Mouse (Mus musculus): Measurements from ENCODE around the gene Camkv.

The Camkv gene

DNA sequence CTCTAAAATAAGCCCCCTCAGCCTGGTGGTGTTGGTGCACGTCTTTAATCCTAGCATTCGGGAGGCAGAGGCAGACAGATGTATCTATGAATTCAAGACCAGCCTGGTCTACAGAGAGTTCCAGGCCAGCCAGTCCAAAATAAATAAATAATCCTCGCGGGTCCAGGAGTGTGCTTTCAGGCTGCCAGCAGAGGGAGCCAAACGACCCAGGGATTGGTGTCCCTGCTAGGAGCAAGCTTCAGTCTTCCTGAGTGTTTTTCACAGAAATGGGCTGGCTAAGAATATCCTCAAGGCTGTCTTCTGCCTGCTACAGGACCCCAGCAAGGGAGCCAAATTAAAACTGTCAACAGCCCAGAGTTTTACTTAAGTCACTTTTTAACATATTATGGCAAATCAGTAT lies 28.2 kb downstream of the Camkv start:
- peak; percentile 56 for DNase-seq

DNA sequence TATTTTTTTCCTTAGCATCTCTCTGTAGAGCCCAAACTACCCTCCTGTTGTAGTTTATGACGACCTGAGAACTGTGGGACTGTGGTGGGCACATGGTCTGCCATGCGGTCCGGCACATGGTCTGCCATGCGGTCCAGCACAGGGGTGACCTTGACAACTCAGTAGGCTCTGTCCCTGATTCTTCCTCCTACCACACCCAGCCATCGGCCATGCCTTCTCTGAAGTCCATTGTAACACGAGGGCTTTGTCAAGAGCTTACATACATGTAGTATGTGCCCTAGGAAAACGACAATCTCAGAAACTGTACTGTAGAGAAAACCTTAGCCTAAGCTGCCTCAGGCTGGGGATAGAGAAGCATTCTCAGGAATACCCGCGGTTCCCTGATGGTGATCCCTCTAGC lies 29.2 kb downstream of the Camkv start:
- DNase-seq, result no peak

DNA sequence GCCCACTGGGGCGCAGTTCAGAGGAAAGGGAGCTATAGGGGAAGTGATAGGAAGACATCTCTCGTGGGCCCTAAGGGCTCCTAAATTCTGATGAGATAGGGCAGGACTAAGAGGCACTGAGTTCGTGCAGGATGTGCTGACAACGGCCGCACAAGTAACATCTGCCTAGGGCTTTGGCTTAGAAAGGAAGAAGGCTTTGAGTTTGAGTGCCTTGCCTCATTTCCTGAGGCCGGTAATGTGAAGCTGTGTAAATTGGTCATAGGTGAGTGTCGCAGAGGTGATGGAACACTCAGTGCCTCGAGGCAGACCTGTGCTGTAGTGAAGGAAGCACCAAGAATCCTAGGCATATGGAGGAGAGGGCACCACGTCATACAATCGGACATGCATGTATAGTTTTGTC lies 31.2 kb downstream of the Camkv start:
- DNase-seq, result no peak

DNA sequence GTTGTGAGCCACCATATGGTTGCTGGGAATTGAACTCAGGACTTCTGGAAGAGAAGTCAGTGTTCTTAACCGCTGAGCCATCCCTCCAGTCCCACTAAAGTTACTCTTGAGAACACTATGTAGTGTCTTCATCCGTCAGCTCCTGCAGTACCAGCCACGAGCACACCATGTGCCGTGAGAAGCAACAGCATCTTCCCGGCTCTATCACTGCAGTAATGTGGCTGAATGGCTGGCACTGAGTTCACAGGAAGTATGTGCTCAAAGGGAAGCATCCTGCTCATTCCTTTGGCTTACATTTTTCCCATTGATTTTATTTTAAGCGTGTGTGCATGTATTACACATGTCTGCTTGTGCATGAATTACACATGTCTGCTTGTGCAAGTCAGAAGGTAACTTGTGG lies 32.0 kb downstream of the Camkv start:
- DNase-seq, result no peak

DNA sequence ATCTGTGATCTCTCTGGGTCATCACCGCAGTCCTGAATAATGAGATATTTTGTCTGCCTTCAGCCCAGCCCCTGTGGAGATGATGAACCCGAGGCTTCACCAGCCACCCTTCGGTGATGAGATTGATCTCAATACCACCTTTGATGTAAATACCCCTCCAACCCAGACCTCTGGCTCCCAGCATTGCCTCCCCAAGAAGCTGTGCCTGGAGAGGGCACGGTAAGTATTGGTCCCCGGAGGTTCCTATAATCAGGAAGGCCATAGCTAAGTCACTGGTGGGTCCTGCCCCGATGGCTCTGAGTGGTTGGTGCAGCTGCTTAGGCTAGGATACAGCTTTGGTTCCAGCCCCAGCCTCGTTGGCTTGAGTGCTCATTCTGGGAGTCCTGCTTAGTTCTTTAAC lies 33.1 kb downstream of the Camkv start:
- no peak for DNase-seq

DNA sequence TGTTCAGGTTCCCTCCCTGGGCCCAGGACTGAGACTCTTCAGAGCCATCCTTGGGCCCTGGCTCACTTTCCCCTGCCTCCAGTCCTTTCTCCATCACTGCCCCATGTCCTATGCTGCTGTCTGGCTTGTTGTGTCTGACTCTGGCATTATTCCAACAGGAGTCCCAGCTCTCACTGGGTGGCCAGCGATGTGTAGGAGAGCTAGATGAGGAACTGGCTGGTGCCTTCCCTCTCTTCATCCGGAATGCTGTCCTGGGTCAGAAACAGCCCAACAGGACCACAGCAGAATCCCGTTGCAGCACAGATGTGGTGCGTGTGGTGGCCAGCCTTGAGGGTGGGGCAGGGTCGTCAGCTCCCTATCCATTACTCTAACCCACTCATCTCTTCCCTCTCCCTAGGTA lies 34.8 kb downstream of the Camkv start:
- DNase-seq, result no peak

DNA sequence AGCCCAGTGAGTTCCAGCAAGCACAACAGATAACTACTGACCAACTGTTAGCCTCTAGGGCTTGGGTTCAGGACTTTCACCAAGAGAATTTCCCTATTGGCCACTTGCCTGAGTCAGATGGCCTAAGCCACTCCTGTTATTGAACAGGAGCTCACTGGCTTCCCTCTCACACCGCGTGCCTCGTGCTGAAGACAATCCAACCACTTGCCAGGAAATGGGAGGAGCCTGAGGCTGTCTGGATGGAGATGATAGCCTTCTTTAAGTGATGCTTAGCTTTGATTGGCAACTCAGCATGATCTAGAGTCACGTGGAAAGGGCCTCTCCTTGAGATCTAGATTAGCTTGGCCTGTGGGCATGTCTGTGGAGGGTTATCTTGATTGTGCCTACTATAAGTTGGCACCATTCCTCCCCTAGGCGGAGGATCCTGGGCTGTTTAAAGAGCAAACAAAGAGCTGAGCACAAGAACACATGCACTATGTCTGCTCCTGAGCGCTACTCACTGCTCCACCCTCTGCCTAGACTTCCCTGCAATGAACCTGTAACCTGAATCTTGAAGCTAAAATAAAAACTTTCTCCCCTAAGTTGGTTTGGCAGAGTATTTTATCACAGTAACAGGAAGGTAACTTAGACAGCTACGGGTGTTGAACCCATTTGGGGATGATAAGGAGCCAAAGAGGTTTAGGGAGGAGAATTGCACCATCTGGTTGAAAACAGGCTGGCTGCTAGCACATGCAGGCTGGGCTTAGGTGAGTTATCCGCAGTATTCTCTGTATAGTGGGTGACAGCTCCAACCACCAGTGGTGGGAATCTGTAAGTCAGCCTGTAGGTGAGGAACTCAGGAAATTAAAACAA lies 36.4 kb downstream of the Camkv start:
- DNase-seq, result peak; percentile 37

DNA sequence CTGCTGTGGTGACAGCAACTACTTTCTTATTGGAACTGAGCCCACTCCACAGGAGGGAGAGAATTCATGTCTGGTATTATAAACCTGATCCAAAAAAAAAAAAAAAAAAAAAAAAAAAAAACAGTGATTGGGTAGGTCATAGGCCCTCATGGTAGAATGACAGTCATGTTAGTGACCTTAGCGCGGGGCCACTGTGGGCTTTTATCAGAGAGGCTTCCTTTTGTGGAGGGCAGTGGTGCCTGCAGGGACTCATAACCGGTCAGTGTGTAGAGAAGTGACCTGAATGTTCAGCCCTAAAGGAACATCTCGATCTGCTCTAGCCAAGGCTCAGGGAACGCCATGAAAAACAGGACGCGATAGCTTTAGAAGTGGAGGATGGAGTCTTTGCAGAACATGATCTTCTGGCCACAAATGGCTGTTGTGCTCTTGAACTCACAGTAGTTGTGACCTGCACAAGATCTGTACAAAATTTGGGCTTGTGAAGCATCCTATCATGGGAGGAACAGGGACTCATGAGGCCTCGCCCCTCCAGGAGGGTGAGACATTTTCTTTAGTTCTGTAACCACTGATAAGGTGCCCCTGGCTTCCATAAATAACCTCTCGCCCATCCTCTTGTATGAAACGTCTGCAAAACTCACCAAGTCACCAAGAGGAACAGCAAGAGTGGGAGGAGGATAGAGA lies 39.2 kb downstream of the Camkv start:
- no peak for DNase-seq

DNA sequence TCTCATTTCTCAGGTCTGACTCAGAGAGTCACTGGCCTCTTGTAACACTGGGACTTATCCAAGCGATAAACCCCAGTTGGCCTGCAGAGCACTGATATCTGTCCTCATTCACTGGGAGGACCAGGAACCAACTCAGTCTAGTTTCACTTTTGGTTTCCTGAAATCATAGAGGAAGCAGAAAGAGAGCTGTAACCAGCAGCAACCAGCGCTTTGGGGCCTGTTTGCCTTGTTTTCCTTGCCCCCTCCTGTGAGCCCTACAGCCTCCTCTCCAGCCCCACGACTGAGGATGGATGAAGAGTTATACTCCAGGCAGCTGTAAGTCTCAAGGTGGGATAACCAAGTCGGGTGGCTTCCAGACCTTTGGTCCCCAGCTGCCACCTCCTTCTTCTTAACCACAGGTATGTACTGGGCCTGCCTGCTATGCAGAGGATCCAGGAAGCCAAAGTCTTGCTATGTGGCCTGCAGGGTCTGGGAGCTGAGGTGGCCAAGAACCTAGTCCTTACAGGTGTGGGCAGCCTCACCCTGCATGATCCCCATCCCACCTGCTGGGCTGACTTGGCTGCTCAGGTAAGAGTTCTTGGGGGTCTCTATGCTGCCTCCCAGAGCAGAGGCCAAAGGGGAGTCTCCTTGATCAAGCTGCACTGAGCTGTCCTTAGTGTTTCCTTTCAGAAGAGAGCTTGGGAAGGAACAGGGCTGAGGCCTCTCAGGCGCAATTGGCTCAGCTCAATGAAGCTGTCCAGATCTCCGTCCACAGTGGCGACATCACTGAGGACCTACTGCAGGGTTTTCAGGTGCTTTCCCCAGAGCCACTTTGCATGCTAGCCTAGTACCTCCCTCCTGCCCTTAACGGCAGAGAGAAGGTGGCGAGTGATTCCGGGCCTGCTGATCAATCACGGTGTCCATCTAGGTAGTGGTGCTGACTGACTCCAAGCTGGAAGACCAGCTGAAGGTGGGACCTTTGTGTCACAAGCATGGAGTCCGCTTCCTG lies 40.2 kb downstream of the Camkv start, which contains the start of gene Uba7:
Uba7 (plus strand) TSS at position 107 of the 988 bp plus-strand sequence.
- peak; percentile 34 for DNase-seq

DNA sequence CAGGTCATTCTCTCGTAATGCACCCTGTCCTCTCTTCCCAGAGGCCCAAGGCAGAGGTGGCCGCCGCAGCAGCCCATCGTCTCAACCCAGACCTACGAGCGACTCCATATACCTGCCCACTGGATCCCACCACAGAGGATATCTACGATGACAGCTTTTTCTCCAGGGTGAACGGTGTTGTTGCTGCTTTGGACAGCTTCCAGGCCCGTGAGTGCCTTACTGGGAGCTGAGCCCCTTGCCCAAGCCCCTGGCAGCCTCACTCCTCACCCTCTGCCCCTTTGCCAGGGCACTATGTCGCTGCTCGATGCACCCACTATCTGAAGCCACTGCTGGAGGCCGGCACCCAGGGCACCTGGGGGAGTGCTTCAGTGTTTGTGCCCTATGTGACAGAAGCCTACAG lies 43.3 kb downstream of the Camkv start:
- DNase-seq, result no peak

DNA sequence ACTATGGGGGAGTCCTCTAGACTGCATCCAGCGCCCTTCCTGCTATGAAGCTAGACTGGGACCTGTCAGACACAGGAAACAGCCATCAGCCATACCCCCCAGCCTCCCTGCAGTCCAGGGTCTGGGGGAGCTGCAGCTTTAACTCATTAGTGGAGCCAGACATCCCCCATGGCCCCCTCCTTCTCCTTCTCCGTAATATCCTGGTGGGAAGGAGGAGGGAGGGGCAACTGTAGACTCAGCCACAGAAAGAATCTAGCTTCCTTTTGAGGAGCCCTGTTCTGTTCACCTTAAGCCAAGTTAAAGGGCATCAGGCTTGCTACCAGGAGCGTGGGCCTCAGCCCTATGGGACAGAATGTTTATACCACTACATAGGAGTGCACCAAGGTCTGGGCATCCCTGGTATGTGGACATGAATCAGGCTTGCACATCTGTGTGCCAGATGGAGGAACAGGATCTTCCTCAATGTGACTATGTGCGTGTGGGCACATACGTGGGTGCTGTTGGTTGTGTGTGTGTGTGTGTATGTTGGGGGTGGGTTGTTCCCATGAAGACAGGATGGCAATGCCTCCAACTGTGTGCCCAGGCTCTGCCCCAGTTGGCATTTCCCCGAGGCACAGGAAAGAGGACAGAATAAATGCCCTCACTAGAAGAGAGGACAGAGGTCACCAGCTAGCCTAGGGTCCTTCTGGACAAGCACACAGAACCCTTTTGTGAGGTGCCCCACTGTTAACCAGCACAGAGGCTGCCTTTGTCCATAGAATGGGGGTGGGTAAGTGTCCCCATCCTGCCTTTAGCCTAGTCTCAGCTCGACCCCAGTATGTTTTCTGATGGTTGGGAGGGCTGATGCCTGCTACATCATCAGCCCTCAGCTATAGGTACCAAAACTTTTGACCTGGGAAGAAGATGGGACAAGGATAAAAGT lies 46.5 kb downstream of the Camkv start:
- DNase-seq, result no peak

DNA sequence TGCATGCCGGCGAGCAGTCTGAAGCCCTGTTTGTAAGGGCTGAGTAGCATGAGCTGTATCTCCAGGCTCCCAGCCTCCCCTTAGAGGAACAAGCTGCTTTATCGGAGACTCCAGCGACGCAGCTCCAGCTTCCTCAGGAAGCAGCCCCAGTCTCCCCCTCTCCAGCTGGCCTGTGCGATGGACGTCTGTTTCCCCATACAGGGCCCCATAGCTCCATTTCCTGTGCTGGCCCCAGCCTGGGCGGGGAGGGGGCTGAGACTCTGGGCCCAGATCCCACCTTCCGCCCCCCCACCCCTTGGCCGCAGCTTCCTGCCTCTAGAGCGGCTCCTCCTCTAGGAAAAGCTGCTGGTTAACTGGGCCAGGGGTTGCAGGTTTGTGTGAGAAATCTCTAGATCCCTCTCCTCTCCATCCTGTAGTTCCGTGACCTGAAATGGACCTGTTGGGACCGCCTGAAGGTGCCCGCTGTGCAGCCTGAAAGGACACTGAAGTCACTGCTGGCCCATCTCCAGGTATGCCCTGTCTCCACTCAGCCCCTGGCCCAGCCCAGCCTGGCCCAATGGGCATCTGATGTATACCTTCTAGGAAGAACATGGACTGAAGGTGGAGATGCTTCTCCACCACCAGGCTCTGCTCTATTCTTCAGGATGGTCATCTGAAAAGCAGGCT lies 47.3 kb downstream of the Camkv start, which contains the start of gene Gm20661:
Gm20661 (plus strand) TSS at position 378 of the 666 bp plus-strand sequence.
- peak; percentile 76 for DNase-seq

DNA sequence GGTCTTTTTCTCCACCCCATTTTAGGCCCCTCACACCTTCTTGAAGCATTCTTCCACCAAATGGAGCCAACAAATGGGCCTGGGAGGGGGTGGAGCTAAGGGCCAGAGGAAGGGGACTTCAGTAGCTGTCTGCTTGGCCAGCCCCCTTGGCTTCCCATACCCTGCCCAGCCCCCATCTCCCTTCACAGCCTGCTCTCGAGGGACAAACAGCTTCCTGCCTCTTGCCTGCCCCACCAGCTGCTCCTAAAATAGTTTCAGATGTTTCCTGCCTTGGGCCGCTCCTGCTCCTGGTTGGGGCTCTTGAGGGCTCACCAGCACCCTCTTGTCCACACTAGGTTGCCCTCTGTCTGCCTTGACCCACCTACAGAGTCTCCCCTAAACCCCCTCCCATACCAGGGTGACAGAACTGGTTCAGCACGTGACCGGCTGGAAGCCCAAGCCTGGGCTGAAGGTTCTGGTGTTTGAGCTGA lies 48.0 kb downstream of the Camkv start:
- peak; percentile 89 for DNase-seq

DNA sequence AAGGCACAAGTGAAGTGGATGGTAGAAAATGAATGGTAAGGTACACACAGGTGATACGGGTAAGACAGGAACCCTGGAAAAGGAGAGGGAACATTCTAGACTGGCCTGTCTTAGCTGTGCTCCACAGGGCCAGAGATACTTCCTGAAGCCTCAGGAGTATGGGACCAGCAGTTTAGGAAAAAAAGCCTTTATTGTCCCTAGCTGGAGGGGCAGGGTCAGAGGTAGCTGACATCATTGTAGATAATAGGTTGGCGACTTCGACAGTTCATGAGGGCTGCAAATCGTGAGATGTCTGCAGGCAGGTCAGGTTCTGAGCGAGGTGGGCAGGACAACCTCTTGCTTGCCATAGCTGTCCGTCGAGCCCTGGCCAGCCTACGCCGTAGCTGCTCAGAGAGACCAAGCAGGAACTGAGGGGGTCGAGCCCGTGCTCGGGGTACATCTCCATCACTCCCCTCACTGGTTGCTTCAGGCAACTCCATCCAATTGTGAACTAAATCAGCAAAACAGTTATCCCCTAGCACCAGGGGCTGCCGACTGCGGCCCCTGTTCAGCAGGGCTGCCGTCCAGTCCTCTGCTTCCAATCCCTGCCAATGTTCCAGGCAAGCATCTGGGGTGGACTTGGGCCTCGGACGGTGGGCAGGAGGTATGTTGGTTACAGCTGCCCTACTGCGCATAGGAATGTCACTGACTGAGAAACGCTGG lies 48.7 kb downstream of the Camkv start:
- DNase-seq, result no peak

DNA sequence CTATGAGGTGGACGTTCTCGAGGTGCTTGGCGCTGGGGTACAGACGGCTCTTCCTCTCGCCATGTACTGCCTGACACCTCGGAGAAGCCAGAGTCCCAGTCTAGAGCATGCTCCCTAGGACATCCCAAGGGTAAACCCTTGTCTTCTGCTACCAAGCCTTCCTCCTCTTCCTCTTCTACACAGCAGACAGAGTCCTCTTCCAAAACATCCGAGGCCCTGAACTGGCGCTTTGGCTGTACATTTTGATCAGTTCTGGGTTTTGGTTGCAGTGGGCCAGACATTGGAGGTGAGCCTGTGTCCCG lies 49.2 kb downstream of the Camkv start:
- DNase-seq, result no peak

DNA sequence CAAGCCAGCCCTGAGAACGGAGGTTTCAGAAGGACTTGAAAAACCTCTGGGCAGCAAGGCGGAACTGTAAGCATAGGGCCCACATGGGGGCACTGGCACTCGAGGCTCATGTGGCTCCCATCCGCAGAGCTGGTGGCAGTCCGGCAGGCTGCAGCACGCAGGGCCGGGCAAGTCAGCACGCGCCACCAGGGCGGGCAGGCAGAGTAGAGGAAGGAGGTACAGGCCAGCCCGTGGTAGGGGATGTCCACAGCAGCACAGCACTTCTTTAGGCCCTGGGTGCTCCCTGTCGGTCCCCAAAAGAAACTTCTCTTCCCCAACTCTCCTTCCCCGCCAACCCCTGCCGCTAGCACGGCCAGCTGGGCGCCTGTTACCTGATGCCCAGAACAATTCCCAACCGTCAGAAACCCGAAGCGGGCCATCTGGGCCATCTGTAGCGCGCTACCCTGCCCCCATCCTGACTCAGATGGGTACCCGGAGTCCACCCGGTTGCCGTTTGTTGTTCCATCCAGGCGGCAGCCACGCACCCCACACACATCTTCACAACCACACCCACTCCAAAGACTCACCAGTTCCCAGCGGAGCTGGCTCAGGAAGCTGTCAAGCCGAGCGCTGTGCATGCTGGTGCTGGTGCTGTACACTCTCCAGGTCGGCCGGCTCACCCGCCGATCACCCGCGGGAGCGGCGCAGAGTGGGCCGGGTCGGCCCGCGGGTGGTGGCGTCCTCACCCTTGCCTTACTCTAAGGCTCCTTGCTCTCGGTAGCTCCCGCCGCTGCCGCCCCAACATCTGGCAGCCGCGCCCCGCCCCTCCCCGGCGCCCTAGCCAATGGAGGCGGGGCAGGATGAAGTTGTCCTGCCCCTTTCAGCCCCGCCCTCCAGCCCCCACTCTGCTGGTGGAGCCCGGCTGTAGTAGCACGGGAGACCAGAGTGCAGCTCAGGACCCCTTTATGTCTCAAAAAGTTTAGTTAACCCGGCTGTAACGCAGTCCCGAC lies 50.0 kb downstream of the Camkv start, which contains the start of gene Inka1:
Inka1 (minus strand) TSS at position 749 of the 989 bp plus-strand sequence.
- peak; percentile 81 for DNase-seq

DNA sequence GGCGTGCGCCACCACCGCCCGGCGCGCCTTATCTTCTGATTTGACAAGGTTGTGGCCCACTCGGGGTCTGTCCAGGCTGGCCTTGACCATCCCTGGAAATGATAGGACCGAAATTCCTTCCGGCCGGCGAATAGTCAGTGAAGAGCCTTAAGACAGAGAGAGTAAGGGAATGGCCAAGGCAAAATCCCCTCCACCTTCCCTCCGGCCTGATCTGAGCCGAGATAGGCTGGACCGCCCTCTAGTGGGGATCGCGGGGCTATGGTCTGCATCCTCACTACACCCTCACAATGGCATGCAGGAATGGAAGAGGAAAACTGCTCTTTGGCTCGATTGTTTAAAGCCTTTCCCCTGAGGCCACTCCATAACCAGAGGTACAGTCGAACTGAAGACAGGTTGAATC lies 50.9 kb downstream of the Camkv start:
- DNase-seq, result peak; percentile 73

DNA sequence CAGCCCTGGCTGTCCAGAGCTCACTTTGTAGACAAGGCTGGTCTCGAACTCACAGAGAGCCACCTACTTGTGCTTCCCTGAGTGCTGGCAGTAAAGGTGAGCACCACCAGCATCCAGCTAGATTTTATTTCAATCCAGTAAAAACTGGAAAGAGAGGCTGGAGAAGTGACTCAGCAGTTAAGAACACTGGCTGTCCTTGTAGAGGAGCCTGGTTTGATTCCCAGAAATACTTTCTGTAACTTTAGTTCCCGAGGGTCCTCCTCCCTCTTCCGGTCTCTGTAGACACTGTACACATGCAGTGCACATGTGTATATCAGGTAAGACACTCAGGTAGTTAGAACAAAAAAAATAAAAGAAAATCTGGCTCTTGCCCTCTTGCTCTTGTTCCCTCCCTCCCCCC lies 52.5 kb downstream of the Camkv start:
- DNase-seq, result no peak

DNA sequence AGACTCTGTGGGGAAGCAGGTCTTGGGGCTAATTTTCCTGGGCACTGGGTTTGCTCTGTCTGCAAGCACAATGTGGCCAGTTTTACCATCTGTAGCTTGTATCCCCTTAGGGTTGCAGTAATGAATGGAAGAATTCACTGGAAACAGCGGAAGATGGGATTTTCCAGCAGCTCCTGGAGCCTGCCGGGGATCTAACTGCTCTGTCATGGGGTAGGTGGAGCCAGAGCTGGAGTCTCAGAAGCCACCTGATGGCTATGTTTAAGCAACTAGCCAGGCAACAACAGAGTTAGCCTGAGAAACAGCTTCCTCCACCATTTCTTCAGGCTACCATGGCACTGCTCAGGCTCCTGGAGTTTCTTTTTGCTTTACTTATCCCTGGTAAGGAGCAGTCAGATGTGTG lies 56.7 kb downstream of the Camkv start, which contains the start of gene Cdhr4:
Cdhr4 (plus strand) TSS at position 301 of the 400 bp plus-strand sequence.
- no peak for DNase-seq

All from kidney, adult 11 months (tissue).